Mouse (Mus musculus) kidney, adult 2 months (tissue): ENCODE results near the gene Aox1.

Experiments
- CTCF ChIP-seq: fragments of 200-500 bp; conservative IDR thresholded peaks from 2 replicates; pipeline ENCODE4 v1.5.1; 2011; ENCODE audit warnings: low read depth, mild to moderate bottlenecking, control low read depth, low read length, moderate library complexity, mixed read lengths; ENCODE audit not compliant: insufficient read depth, insufficient read length
- POLR2A ChIP-seq: fragments of 200-500 bp; IDR thresholded peaks from one replicate; pipeline ENCODE4 v1.6.1; 2011; ENCODE audit warnings: low read depth, low read length, control low read depth

DNA sequence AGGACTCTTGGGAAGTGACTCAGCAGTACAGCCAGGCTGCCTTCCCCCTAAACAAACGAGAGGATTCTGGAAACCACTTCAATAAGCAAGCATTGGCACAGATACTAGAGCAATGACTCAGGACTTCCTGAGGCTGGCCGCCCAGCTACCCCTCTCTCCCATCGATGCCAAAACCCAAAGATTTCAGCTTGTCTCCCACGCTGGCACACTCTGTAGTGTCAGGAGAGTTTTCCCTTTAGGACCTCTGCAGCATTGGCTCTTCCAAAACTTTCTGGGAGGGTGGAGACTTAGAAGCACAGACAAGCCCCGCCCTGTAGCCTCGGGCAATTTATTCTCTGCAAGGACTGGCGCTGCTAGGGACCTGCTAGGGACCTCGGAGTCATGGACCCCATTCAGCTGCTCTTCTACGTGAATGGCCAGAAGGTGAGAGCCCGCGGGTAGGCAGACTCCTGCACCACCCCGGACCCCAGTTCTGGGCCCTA is at the start of gene Aox1:
- no peak for TF ChIP-seq CTCF
- no peak for TF ChIP-seq POLR2A
